Mouse (Mus musculus) left cerebral cortex, adult 18-20 months (tissue): ENCODE data around the gene Pmis2. TPM values are rescaled to one million over a fixed set of nuclear protein-coding genes. Genes with fewer than 3 reads are reported as not detected.
A peak's percentile ranks its signal among the peaks of the same experiment; 100 is the strongest.

ENCODE experiments used
- DNase-seq, 2 experiments: peaks; one replicate each; pipeline ENCODE4 v3.0.0; 2021 to 2022; ENCODE audit warnings: low spot score in 2 of 2, mixed read lengths in 1 of 2
- total RNA-seq, 2 experiments: library from RNA; stranded (reverse); gene quantifications; 2 replicates each; pipeline ENCODE4 v1.2.3; 2021

Pmis2 gene
- total RNA-seq, 2 experiments from 2014 or later = not detected

DNA sequence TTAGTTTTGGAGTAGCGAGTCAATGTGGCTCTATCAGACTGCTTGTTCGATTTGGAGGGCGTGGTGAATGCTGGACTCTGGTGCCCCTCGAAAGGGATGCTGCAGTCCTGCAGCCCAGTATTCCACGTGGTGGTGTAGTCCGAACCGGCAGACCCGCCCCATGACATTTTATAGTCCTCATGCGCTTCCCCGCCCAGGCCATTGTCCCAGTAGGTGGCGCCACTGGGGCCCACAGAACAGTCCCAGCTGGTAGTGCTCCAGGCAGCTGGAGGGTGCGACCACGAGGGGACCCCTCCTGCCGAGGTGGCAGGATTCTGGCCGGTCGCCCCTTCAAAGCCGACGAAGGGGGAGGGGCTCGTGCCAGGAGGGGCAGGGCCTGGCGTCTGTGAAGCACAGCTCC, 36.8 kb downstream of the Pmis2 start:
- DNase-seq = peak in 1 of 2 experiments; percentile 23

DNA sequence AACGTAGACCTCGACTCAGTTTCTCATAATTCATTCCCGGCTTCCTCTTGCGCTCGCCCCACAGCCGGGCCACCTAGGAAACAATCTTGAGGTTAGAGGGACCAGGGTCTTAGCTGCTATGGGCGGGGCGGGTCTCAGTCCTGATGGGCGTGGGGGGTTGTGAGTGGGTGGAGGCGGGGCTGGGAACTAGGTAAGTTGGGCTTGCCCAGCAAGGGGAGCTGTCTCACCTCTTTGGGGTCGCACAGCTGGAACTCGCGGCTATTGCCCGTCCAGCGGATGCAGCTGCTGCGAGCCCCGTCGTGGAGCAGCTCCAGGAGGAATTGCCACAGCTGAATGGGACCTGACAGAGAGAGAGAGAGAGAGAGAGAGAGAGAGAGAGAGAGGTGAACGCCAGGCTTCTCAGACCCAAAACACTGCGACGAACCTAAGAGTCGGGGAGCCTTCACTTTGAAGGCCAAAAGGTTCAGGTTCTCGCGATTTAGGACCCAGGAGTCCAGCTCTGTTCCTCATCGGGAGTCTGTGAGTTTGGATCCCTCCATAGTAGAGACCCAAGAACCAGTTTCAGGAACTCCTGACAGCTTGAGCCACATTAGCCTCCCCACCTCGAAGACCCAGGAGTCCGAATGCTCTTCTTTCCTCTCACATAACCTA, 37.5 kb downstream of the Pmis2 start:
- no peak for DNase-seq

- no peak for DNase-seq
Measured at GRCm38 (mm10) chr7:30629013-30629412, 42.4 kb downstream of the Pmis2 start.

DNA sequence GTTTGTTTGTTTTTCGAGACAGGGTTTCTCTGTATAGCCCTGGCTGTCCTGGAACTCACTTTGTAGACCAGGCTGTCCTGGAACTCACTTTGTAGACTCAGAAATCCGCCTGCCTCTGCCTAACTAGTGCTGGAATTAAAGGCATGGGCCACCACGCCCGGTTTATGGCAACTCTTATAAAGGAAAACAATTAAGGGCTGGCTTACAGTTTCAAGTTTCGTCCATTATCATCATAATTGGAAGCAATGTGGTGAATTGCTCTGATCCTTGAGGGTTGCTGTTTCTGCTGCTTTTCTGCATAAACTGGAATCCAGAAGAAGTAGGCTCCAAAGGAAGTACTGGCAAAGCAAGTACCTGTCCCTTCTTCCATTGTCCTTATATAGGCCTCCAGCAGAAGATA, 44.8 kb downstream of the Pmis2 start:
- no peak for DNase-seq

DNA sequence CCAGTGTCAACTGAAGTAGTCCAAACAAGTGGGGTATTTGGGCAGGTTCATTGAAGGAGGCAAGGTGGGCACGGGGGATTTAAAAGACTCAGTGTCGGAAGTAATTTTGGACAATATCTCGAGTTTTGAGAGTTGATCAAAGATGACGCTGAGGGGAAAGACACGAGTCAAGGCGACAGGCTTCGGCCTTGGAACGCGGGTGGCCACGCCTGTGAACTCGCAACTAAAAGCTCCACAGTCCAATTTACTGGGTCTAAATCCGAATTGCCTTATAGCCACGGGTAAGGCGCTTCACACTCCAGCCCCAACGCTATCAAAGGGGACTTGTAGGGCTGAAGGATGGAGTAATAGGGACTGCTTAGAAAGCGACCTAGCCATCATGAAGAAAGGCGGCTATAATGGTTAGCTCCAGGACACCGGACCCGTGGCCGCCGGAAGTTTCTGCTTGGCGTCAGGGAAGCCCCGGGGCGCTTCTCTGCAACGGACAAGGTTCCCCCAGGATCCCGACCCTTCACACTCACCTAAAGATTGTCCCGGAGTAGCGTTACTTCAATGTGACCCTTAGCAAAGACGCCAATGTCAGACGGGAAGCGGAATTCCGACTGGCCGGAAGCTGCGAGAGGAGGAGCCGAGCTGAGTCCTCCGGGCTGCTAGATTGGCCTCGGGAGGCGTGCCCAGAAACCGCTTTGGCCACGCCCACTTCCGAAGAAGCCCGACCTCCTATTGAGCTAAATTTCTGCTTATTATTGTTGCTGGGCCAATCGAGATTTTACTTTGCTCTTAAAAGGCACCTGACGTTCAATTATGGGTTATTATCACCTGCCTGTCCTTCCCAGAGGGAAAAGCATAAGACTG, 45.6 kb downstream of the Pmis2 start, which contains the start of gene Cox6b1:
Gene Cox6b1, minus strand, starts transcription at position 622 of the 855 bp plus-strand sequence.
- DNase-seq = peak; percentile 83 to 87

Other genes with a start within 250 kb of the Pmis2 start
- gene Nfkbid, start 249.9 kb downstream of the Pmis2 start, total RNA-seq = 1 to 10 TPM; 3.9 to 4.1 TPM
- gene Aplp1, start 226.1 kb downstream of the Pmis2 start, total RNA-seq = 1,000 to 10,000 TPM; 1,233 to 1,333 TPM
- gene Kirrel2, start 213.9 kb downstream of the Pmis2 start, total RNA-seq = 1 to 10 TPM; 8.2 to 8.3 TPM
- gene Nphs1, start 213.3 kb downstream of the Pmis2 start, total RNA-seq = under 1 TPM; 0.44 to 0.52 TPM
- not detected for gene Prodh2, start 178.0 kb downstream of the Pmis2 start, total RNA-seq
- gene Arhgap33, start 136.5 kb downstream of the Pmis2 start, total RNA-seq = 100 to 1,000 TPM; 179 to 187 TPM
- 1 to 10 TPM; 3.7 to 4.3 TPM for gene Hspb6, start 119.4 kb downstream of the Pmis2 start, total RNA-seq
- 1 to 10 TPM; 3.8 TPM for gene Proser3, start 119.3 kb downstream of the Pmis2 start, total RNA-seq
- 10 to 100 TPM; 56.8 to 60.4 TPM for gene Lin37, start 111.8 kb downstream of the Pmis2 start, total RNA-seq
- gene U2af1l4, start 108.3 kb downstream of the Pmis2 start, total RNA-seq = 10 to 100 TPM; 64.4 to 71.5 TPM
- 1 to 10 TPM; 7.5 to 8.1 TPM for gene Gm49396, start 108.3 kb downstream of the Pmis2 start, total RNA-seq
- 10 to 100 TPM; 87.7 to 94.4 TPM for gene Psenen, start 108.0 kb downstream of the Pmis2 start, total RNA-seq
- 1 to 10 TPM; 2.9 to 4.7 TPM for gene Igflr1, start 106.2 kb downstream of the Pmis2 start, total RNA-seq
- 10 to 100 TPM; 40.0 to 48.4 TPM for gene Kmt2b, start 82.9 kb downstream of the Pmis2 start, total RNA-seq
- not detected for gene Zbtb32, start 72.7 kb downstream of the Pmis2 start, total RNA-seq
- gene Upk1a, start 58.8 kb downstream of the Pmis2 start, total RNA-seq = under 1 TPM; 0.26 to 0.70 TPM
- gene Cox6b1, start 45.5 kb downstream of the Pmis2 start, total RNA-seq = 100 to 1,000 TPM; 606 to 625 TPM
- not detected for gene Etv2, start 35.8 kb downstream of the Pmis2 start, total RNA-seq
- 10 to 100 TPM; 66.6 to 79.5 TPM for gene Rbm42, start 21.3 kb downstream of the Pmis2 start, total RNA-seq
- gene Haus5, start 6.6 kb downstream of the Pmis2 start, total RNA-seq = 1 to 10 TPM; 5.2 to 7.6 TPM
- not detected for gene 2200002J24Rik, start 27.3 kb upstream of the Pmis2 start, total RNA-seq
- gene Atp4a, start 40.6 kb upstream of the Pmis2 start, total RNA-seq = under 1 TPM; 0.26 to 0.66 TPM
- 100 to 1,000 TPM; 114 to 129 TPM for gene Tmem147, start 57.9 kb upstream of the Pmis2 start, total RNA-seq
- not detected for gene Gapdhs, start 72.1 kb upstream of the Pmis2 start, total RNA-seq
- 10 to 100 TPM in 1 of 2 experiments, 1 to 10 TPM in 1; 8.2 to 12.9 TPM for gene Sbsn, start 79.9 kb upstream of the Pmis2 start, total RNA-seq
- 1 to 10 TPM; 1.9 to 4.0 TPM for gene Dmkn, start 92.2 kb upstream of the Pmis2 start, total RNA-seq
- gene Krtdap, start 116.3 kb upstream of the Pmis2 start, total RNA-seq = not detected
- gene Ffar2, start 152.2 kb upstream of the Pmis2 start, total RNA-seq = not detected
- gene Ffar3, start 184.6 kb upstream of the Pmis2 start, total RNA-seq = not detected
- not detected for gene Ffar1, start 190.0 kb upstream of the Pmis2 start, total RNA-seq
- under 1 TPM in 1 of 2 experiments, not detected in 1; 0.09 TPM for gene Cd22, start 208.7 kb upstream of the Pmis2 start, total RNA-seq
- 100 to 1,000 TPM in 1 of 2 experiments, 10 to 100 TPM in 1; 91.4 to 101 TPM for gene Mag, start 243.3 kb upstream of the Pmis2 start, total RNA-seq